Mouse (Mus musculus) layer of hippocampus, adult 2 months (tissue): ENCODE measurements around the gene Tet3. TPM values are rescaled to one million over a fixed set of nuclear protein-coding genes. Genes with fewer than 3 reads are reported as not detected.

ENCODE experiments used
- DNase-seq, 2 experiments: peaks; one replicate each; pipeline ENCODE4 v3.0.0; 2022; ENCODE audit warnings: low spot score in 2 of 2
- H3K27ac ChIP-seq: fragments of 200-600 bp; 2 replicates; pipeline ENCODE4 v1.8.1; 2022
- H3K4me3 ChIP-seq: fragments of 200-600 bp; 2 replicates; pipeline ENCODE4 v1.8.1; 2022; ENCODE audit warnings: mild to moderate bottlenecking
- CTCF ChIP-seq: fragments of 200-600 bp; conservative IDR thresholded peaks from 2 replicates; pipeline ENCODE4 v1.8.1; 2022; ENCODE audit warnings: antibody characterized with exemption, mild to moderate bottlenecking, moderate library complexity
- total RNA-seq, 2 experiments: library from RNA; stranded (reverse); gene quantifications; 2 replicates each; pipeline ENCODE4 v1.2.3; 2021

Gene Tet3
- total RNA-seq, 2 experiments from 2014 or later, result 61.0 to 65.9 TPM

DNA sequence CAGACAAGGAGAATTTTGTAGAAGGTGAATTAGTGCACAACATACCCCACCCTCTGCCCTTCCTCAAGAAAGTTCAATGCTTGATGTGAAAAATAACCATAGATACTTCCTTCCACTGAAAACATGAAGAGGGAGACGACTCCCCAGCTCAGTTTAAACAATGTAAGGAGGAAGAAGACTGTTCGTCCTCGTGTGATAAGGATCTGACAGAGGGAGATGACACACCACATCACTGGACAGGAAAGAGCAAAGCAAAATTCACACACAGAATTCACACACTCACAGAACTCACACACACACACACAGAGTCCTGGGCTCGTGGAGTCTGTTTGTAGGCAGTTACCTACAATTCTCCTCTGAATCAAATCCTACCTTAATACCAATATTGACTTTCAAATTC, 31.7 kb upstream of the Tet3 start:
- Histone ChIP-seq H3K27ac (no peak overlapping the region), H3K4me3 (no peak overlapping the region)
- no peak for DNase-seq
- TF ChIP-seq CTCF, result no peak

- TF ChIP-seq CTCF, result no peak
- H3K4me3 ChIP-seq, result no peak overlapping the region
- DNase-seq, result no peak
- H3K27ac ChIP-seq, result no peak overlapping the region
Observed at GRCm38 (mm10) chr6:83488200-83488599, 29.3 kb upstream of the Tet3 start.

GRCm38 (mm10) chr6:83487298-83487697, 28.4 kb upstream of the Tet3 start:
- H3K4me3 ChIP-seq, result no peak overlapping the region
- H3K27ac ChIP-seq, result no peak overlapping the region
- DNase-seq, result no peak
- TF ChIP-seq CTCF, result no peak

- H3K27ac ChIP-seq, result no peak overlapping the region
- no peak for TF ChIP-seq CTCF
- no peak overlapping the region for H3K4me3 ChIP-seq
- DNase-seq, result no peak
Observed at GRCm38 (mm10) chr6:83485854-83486253, 27.0 kb upstream of the Tet3 start.

GRCm38 (mm10) chr6:83483776-83484175, 24.9 kb upstream of the Tet3 start:
- no peak for TF ChIP-seq CTCF
- DNase-seq, result no peak

DNA sequence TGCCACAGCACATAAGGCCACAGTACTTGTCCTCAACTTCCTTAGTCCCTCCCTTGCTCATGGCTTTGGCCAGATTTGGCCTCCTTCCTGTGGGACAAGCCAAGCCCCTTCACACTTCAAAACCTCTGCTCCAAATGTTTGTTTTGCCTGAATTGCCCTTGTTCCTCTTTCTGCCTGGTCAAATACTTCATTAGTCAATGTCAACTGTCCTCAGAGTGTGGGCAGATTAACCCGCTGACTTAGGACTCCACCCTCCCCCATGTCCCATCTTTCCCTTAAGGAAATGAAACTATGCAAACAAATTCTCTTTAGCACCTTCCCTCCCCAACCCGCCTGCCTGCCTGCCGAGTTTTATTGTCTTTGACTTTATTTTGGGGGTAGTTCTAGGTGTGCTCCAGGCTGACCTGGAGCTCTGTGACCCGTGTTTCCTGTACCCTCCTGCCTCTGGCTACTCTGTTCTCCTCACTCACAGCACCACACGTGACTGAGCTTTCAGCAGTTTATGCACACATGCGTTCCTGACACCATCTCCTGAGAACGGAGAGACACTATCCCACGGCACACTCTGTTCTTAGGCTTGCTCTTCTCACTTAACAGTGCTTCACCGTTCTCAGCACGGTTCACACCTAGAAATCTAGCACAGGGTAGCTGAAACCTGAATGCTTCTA, 23.7 kb upstream of the Tet3 start:
- Histone ChIP-seq H3K4me3 (no peak overlapping the region), H3K27ac (no peak overlapping the region)
- DNase-seq, result no peak
- TF ChIP-seq CTCF, result no peak

More at GRCm38 (mm10) chr6:83483776-83484175, 24.9 kb upstream of the Tet3 start:
- H3K27ac ChIP-seq, result no peak overlapping the region
- no peak overlapping the region for H3K4me3 ChIP-seq

- no peak for TF ChIP-seq CTCF
- no peak for DNase-seq
- Histone ChIP-seq H3K4me3 (no peak overlapping the region), H3K27ac (no peak overlapping the region)
Observed at GRCm38 (mm10) chr6:83480019-83480655, 21.3 kb upstream of the Tet3 start.

DNA sequence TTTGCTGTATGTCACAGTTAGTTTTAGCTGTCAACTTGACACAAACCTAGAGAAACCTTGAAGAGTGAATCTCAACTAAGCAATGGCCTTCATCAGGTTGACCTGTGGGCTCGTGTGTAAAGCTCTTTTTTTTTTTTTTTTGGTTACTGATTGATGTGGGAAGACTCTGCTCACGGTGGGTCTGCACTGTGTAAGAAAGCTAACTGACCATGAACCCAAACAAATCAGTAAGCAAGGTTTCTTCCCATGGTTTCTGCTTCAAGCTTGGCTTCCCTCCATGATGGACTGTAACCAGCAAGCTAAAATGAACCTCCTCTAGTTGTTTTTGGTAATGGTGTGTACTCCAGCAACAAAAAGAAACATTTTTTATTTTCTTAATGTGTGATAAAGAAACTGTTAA, 20.3 kb upstream of the Tet3 start:
- no peak for TF ChIP-seq CTCF
- Histone ChIP-seq H3K27ac (no peak overlapping the region), H3K4me3 (no peak overlapping the region)
- no peak for DNase-seq

GRCm38 (mm10) chr6:83478628-83479027, 19.7 kb upstream of the Tet3 start:
- TF ChIP-seq CTCF, result no peak
- no peak overlapping the region for H3K27ac ChIP-seq
- no peak for DNase-seq

DNA sequence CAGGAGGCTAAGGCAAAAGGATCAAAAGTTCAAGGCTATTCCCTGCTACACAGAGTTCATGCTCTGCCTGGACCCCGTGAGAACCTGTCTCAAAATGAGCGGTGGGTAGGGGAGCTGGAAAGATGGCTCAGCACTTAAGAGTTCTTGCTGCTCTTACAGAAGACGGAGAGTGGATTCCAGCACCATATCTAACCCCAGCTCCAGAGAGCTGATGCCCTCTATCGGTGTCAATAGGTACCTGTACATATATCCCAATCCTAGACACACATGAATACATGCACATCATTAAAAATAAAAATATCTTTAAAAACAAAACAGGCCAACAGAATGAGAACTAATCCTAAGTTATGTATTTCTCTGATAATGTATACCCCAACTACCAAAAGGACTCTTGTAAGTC, 19.3 kb upstream of the Tet3 start:
- Histone ChIP-seq H3K27ac (no peak overlapping the region), H3K4me3 (no peak overlapping the region)
- no peak for DNase-seq
- peak; percentile 66 for TF ChIP-seq CTCF

More at GRCm38 (mm10) chr6:83478628-83479027, 19.7 kb upstream of the Tet3 start:
- no peak overlapping the region for H3K4me3 ChIP-seq

- no peak for TF ChIP-seq CTCF
- no peak overlapping the region for H3K4me3 ChIP-seq
- no peak overlapping the region for H3K27ac ChIP-seq
- DNase-seq, result no peak
Observed at GRCm38 (mm10) chr6:83475431-83475830, 16.5 kb upstream of the Tet3 start.

GRCm38 (mm10) chr6:83473240-83473639, 14.4 kb upstream of the Tet3 start:
- no peak for TF ChIP-seq CTCF
- no peak overlapping the region for H3K4me3 ChIP-seq
- no peak overlapping the region for H3K27ac ChIP-seq
- no peak for DNase-seq

DNA sequence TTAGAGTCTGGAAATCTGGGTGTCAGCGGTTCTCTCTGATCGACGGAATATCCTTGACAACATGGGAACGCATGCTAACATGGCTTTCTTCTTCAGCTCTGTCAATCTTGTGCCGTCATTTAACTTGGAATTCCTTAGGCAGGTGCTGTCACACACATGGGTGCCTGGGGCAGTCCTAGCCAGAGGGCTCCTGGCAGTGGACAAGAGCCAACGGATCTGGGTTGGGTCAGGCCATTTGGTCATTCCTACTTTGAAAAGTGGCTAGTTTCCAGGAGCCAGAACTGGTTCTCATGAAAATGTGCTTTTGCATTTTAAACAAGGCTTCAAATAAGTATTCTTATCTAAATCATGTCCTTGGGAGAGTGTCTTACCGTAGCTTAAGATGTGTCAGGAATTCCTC, 12.9 kb upstream of the Tet3 start:
- DNase-seq, result no peak
- Histone ChIP-seq H3K27ac (no peak overlapping the region), H3K4me3 (no peak overlapping the region)
- TF ChIP-seq CTCF, result no peak

DNA sequence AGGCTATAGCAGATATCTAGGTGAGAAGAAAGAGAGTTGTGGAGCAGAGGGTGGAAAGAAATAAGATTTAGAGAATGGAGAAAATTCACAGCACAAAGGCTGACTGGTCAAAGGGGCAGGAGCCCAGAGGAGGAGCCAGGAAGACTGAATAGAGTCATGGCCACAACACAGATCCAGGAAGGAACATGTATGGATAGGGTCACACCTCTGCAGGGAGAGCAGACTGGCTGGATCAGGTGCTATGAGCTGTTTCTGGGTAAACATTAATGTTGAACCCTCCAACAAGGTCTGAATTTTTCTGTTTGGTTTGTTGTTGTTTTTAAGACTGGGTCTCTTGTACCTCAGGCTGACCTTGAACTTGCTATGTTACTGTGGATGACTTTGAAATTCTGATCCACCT, 5.1 kb upstream of the Tet3 start:
- Histone ChIP-seq H3K4me3 (no peak overlapping the region), H3K27ac (no peak overlapping the region)
- no peak for TF ChIP-seq CTCF
- DNase-seq, result no peak
